Mouse (Mus musculus): ENCODE data around the gene Olfr729. TPM values are rescaled to one million over a fixed set of nuclear protein-coding genes. Genes with fewer than 3 reads are reported as not detected.

Olfr729 gene
- total RNA-seq (2021) (not detected), polyA plus RNA-seq (2012; rRNA removed) (not detected in 2 replicates)
- long read RNA-seq = 0 reads

DNA sequence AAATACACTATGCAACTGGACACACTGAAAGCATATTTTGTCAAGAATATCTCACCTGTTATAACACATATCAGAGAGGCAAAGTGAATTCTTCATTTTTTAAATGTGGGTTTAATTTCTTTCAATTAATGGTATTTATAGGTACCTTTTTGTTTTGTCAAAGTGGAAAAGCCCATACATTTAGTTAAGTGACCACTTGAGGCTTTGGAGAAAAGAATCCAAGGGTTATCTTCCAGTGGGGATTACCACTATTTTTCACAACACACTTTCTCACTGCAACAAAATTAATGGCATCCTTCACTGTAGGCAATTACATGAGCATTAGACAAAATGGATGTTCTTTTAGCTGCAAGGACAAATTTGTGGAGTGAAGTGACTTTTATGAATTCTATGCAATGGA lies at the start of gene Olfr729:
TSS of gene Olfr729 (minus strand) at position 101 of the 400 bp plus-strand sequence.
- TF ChIP-seq POLR2A (IDR thresholded peaks at IDR 0.05; ENCODE audit: insufficient read depth, low read depth, low read length) (no peak), EP300 (IDR thresholded peaks at IDR 0.05; ENCODE audit: insufficient read depth, low read depth, low read length) (no peak), CTCF (IDR thresholded peaks at IDR 0.05) (no peak)
- no peaks in the 10 kb centered on the region for H3K79me2 ChIP-seq (replicated peaks; ENCODE audit: control insufficient read depth, insufficient read depth, low read length)
- no peak within 1 kb of the TSS for H3K9ac ChIP-seq (ENCODE audit: low read depth, low read length)
- H3K36me3 ChIP-seq (ENCODE audit: control insufficient read depth, insufficient read depth, low read length) = no peaks in the 10 kb centered on the region
- no peaks in the 10 kb centered on the region for H3K27me3 ChIP-seq (ENCODE audit: control insufficient read depth, insufficient read depth, low read length)
- no peak for DNase-seq
- H3K27ac ChIP-seq = no peak within 1 kb of the TSS
- no peaks in the 10 kb centered on the region for H3K4me1 ChIP-seq (ENCODE audit: control insufficient read depth, insufficient read depth, low read length)
- no peak within 1 kb of the TSS for H3K4me3 ChIP-seq
- intact Hi-C loops (cut with DNase I) = no loop called here

DNA sequence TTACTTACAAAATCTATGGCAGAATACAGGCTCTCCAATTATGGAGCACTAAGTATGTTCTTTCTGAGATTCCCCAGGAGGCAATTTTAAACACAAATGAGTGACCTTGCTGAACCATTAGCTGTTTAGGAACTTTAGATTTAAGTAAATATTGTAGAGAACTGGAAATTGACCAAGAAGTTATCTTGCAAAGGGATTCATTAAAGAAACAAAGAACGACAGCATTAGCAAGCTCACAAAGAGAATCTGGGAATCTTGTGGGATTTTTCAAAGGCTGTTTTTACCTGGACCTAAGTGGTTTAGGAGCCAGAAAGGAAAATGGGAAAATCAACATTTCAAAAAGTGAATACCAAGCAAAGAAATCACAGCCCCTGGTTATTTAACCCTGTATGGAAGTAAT lies 35.4 kb upstream of the Olfr729 start, which contains the start of gene Olfr730:
TSS of gene Olfr730 (minus strand) at position 101 of the 400 bp plus-strand sequence.
- intact Hi-C loops (cut with DNase I) = no loop called here
- H3K79me2 ChIP-seq (replicated peaks; ENCODE audit: control insufficient read depth, insufficient read depth, low read length) = no peaks in the 10 kb centered on the region
- H3K27ac ChIP-seq = no peak within 1 kb of the TSS
- no peak within 1 kb of the TSS for H3K4me3 ChIP-seq
- no peaks in the 10 kb centered on the region for H3K27me3 ChIP-seq (ENCODE audit: control insufficient read depth, insufficient read depth, low read length)
- H3K4me1 ChIP-seq (ENCODE audit: control insufficient read depth, insufficient read depth, low read length) = no peaks in the 10 kb centered on the region
- no peak for DNase-seq
- H3K36me3 ChIP-seq (ENCODE audit: control insufficient read depth, insufficient read depth, low read length) = no peaks in the 10 kb centered on the region
- no peak within 1 kb of the TSS for H3K9ac ChIP-seq (ENCODE audit: low read depth, low read length)
- TF ChIP-seq POLR2A (IDR thresholded peaks at IDR 0.05; ENCODE audit: insufficient read depth, low read depth, low read length) = no peak
- TF ChIP-seq CTCF (IDR thresholded peaks at IDR 0.05) = no peak
- no peak for TF ChIP-seq EP300 (IDR thresholded peaks at IDR 0.05; ENCODE audit: insufficient read depth, low read depth, low read length)
- WGBS = 46% methylated on average over 1 of the region's 1 CpGs

GRCm38 (mm10) chr14:50142580-50142979 lies 10.1 kb downstream of the Olfr729 start, which contains the start of gene Olfr728:
Gene Olfr728 (minus strand): TSS chr14:50142680.
- WGBS = 84% methylated on average over 5 of the region's 5 CpGs
- H3K79me2 ChIP-seq (replicated peaks; ENCODE audit: control insufficient read depth, insufficient read depth, low read length) = no peaks in the 10 kb centered on the region
- no peaks in the 10 kb centered on the region for H3K27me3 ChIP-seq (ENCODE audit: control insufficient read depth, insufficient read depth, low read length)
- H3K9ac ChIP-seq (ENCODE audit: low read depth, low read length) = no peak within 1 kb of the TSS
- H3K4me1 ChIP-seq (ENCODE audit: control insufficient read depth, insufficient read depth, low read length) = no peaks in the 10 kb centered on the region
- H3K36me3 ChIP-seq (ENCODE audit: control insufficient read depth, insufficient read depth, low read length) = no peaks in the 10 kb centered on the region
- DNase-seq = no peak
- intact Hi-C loops (cut with DNase I) = no loop called here
- TF ChIP-seq CTCF (IDR thresholded peaks at IDR 0.05) = no peak
- no peak for TF ChIP-seq POLR2A (IDR thresholded peaks at IDR 0.05; ENCODE audit: insufficient read depth, low read depth, low read length)
- no peak within 1 kb of the TSS for H3K4me3 ChIP-seq
- H3K27ac ChIP-seq = no peak within 1 kb of the TSS

DNA sequence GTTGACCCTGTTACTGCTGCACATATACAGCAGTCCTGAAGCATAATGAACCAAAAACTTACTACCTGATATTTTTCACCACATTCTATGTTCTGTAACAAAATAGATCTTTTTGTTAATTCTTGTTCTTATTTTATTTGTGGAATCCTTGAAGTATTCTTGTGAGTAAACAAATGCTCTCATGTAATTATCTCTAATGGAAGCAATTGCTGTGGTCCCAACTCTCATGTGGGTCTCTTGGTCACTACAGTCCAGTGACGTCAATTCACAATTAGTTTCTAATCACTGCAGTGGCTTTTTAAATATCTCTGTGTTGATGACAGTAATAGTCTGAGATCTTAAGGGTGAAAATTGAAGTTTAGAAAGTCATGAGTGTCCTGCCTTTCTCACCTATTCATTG lies 29.8 kb downstream of the Olfr729 start, which contains the start of gene Olfr727:
TSS of gene Olfr727 (plus strand) at position 301 of the 400 bp plus-strand sequence.
- WGBS = 83% methylated on average over 1 of the region's 1 CpGs
- TF ChIP-seq EP300 (IDR thresholded peaks at IDR 0.05; ENCODE audit: insufficient read depth, low read depth, low read length) = no peak
- no peak for TF ChIP-seq CTCF (IDR thresholded peaks at IDR 0.05)
- TF ChIP-seq POLR2A (IDR thresholded peaks at IDR 0.05; ENCODE audit: insufficient read depth, low read depth, low read length) = no peak
- Histone ChIP-seq H3K27ac (no peak within 1 kb of the TSS), H3K4me3 (no peak within 1 kb of the TSS), H3K36me3 (ENCODE audit: control insufficient read depth, insufficient read depth, low read length) (no peaks in the 10 kb centered on the region), H3K4me1 (ENCODE audit: control insufficient read depth, insufficient read depth, low read length) (no peaks in the 10 kb centered on the region), H3K27me3 (ENCODE audit: control insufficient read depth, insufficient read depth, low read length) (no peaks in the 10 kb centered on the region), H3K9ac (ENCODE audit: low read depth, low read length) (no peak within 1 kb of the TSS), H3K79me2 (replicated peaks; ENCODE audit: control insufficient read depth, insufficient read depth, low read length) (no peaks in the 10 kb centered on the region)
- intact Hi-C loops (cut with DNase I) = no loop called here
- no peak for DNase-seq

Other genes starting within 250 kb of the Olfr729 start
- not detected for gene Olfr723, start 221.1 kb downstream of the Olfr729 start, total RNA-seq (2021)
- not detected in 2 replicates for gene Olfr723, start 221.1 kb downstream of the Olfr729 start, polyA plus RNA-seq (2012; rRNA removed)
- not detected for gene Olfr724, start 189.6 kb downstream of the Olfr729 start, total RNA-seq (2021)
- gene Olfr724, start 189.6 kb downstream of the Olfr729 start, polyA plus RNA-seq (2012; rRNA removed) = not detected in 2 replicates
- gene Olfr725, start 112.5 kb downstream of the Olfr729 start, total RNA-seq (2021) = not detected
- gene Olfr725, start 112.5 kb downstream of the Olfr729 start, polyA plus RNA-seq (2012; rRNA removed) = not detected in 2 replicates
- gene Olfr726, start 62.0 kb downstream of the Olfr729 start, total RNA-seq (2021) = not detected
- gene Olfr726, start 62.0 kb downstream of the Olfr729 start, polyA plus RNA-seq (2012; rRNA removed) = not detected in 2 replicates
- not detected for gene Olfr727, start 29.7 kb downstream of the Olfr729 start, total RNA-seq (2021)
- gene Olfr727, start 29.7 kb downstream of the Olfr729 start, polyA plus RNA-seq (2012; rRNA removed) = not detected in 2 replicates
- not detected for gene Olfr728, start 10.2 kb downstream of the Olfr729 start, total RNA-seq (2021)
- not detected in 2 replicates for gene Olfr728, start 10.2 kb downstream of the Olfr729 start, polyA plus RNA-seq (2012; rRNA removed)
- not detected for gene Olfr730, start 35.3 kb upstream of the Olfr729 start, total RNA-seq (2021)
- not detected in 2 replicates for gene Olfr730, start 35.3 kb upstream of the Olfr729 start, polyA plus RNA-seq (2012; rRNA removed)
- not detected for gene Olfr731, start 89.0 kb upstream of the Olfr729 start, total RNA-seq (2021)
- gene Olfr731, start 89.0 kb upstream of the Olfr729 start, polyA plus RNA-seq (2012; rRNA removed) = not detected in 2 replicates
- not detected for gene Olfr732, start 131.3 kb upstream of the Olfr729 start, total RNA-seq (2021)
- gene Olfr732, start 131.3 kb upstream of the Olfr729 start, polyA plus RNA-seq (2012; rRNA removed) = not detected in 2 replicates
- gene Olfr733, start 148.6 kb upstream of the Olfr729 start, total RNA-seq (2021) = not detected
- 0.08 TPM in 1 of 2 replicates, not detected in the other for gene Olfr733, start 148.6 kb upstream of the Olfr729 start, polyA plus RNA-seq (2012; rRNA removed)
- not detected for gene Olfr734, start 173.9 kb upstream of the Olfr729 start, total RNA-seq (2021)
- not detected in 2 replicates for gene Olfr734, start 173.9 kb upstream of the Olfr729 start, polyA plus RNA-seq (2012; rRNA removed)
- not detected for gene Olfr735, start 196.0 kb upstream of the Olfr729 start, total RNA-seq (2021)
- gene Olfr735, start 196.0 kb upstream of the Olfr729 start, polyA plus RNA-seq (2012; rRNA removed) = not detected in 2 replicates
- under 1 TPM in 1 of 2 experiments, not detected in 1; 0.08 TPM for gene Tlr11, start 205.0 kb upstream of the Olfr729 start, total RNA-seq (2021)
- gene Tlr11, start 205.0 kb upstream of the Olfr729 start, polyA plus RNA-seq (2012; rRNA removed) = 0.06 and 0.10 TPM in 2 replicates
- gene Olfr736, start 228.3 kb upstream of the Olfr729 start, total RNA-seq (2021) = not detected
- not detected in 2 replicates for gene Olfr736, start 228.3 kb upstream of the Olfr729 start, polyA plus RNA-seq (2012; rRNA removed)